Mouse (Mus musculus) frontal cortex, postnatal 10 days (tissue): ENCODE results near the gene Slc29a3.

Experiments
- DNase-seq, 2 experiments: peaks; one replicate each; pipeline ENCODE4 v3.0.0; 2022; ENCODE audit warnings: low spot score in 2 of 2, mixed read lengths in 1 of 2

Slc29a3 gene

DNA sequence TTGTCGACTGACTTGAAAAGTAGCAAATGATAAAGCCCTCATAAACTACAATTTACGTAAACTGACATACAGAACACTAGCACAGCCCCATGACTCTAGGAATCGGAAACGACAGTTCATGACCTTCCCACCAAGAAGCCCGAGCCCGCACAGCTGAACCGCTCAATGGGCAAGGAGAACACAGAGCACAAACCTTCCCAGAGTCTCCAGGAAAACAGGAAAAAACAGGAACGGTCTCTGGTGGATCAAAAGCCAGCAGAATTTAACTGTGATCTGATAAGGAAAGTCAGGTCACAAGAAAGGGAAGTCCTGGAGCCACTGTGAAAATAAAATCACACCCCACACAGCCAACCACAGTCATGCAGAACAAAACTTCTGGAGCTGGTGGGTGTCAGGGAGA is 82.4 kb downstream of the Slc29a3 start:
- no peak for DNase-seq

DNA sequence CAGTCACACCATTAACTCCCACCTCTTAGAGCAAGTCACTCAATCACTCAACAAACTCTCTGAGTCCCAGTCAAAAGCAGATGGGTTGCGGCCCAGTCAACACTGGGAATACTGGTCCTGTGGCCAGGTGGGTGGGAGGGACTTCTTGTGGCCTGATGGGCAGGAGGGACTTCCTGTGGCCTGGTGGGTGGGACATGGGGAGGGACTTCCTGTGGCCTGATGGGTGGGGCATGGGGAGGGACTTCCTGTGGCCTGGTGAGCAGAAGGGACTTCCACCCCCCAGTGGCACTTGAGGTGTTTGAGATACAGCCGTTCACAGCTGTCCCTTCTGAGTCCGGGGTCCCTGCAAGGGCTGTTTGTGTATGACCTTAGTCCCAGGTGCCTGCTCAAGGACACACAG is 84.0 kb downstream of the Slc29a3 start:
- DNase-seq = no peak
